Mouse (Mus musculus) heart, embryonic 15.5 days (tissue): ENCODE results near the gene Kirrel3. TPM values are rescaled to one million over a fixed set of nuclear protein-coding genes. Genes with fewer than 3 reads are reported as not detected.

ENCODE experiments used
- ATAC-seq: fragments of 200-750 bp; cut with Nextera tagmentation; replicated peaks from 2 replicates; pipeline ENCODE4 v1.8.0; 2017; ENCODE audit warnings: low read depth, moderate TSS enrichment; ENCODE audit not compliant: insufficient number of reproducible peaks, insufficient read depth, low FRiP score
- H3K27ac ChIP-seq: fragments of 300-500 bp; sonication (generic); 2 replicates; pipeline ENCODE4 v1.5.1; 2015; ENCODE audit warnings: mild to moderate bottlenecking, inconsistent platforms
- H3K27me3 ChIP-seq: fragments of 300-500 bp; sonication (generic); 2 replicates; pipeline ENCODE4 v1.6.1; 2015; ENCODE audit warnings: inconsistent platforms
- H3K36me3 ChIP-seq: fragments of 300-500 bp; sonication (generic); 2 replicates; pipeline ENCODE4 v1.6.1; 2015; ENCODE audit warnings: mild to moderate bottlenecking, inconsistent platforms
- H3K4me1 ChIP-seq: fragments of 300-500 bp; sonication (generic); replicated peaks from 2 replicates; pipeline ENCODE4 v1.6.1; 2015; ENCODE audit warnings: inconsistent platforms
- H3K4me2 ChIP-seq: fragments of 300-500 bp; sonication (generic); 2 replicates; pipeline ENCODE4 v1.6.1; 2015; ENCODE audit warnings: inconsistent platforms, mild to moderate bottlenecking, moderate library complexity
- H3K4me3 ChIP-seq: fragments of 300-500 bp; sonication (generic); 2 replicates; pipeline ENCODE4 v1.5.1; 2015; ENCODE audit warnings: mild to moderate bottlenecking, inconsistent platforms
- H3K9ac ChIP-seq: fragments of 300-500 bp; sonication (generic); 2 replicates; pipeline ENCODE4 v1.6.1; 2015; ENCODE audit warnings: mild to moderate bottlenecking, inconsistent platforms
- H3K9me3 ChIP-seq: fragments of 300-500 bp; sonication (generic); replicated peaks from 2 replicates; pipeline ENCODE4 v1.6.1; 2016; ENCODE audit warnings: inconsistent platforms
- WGBS: fragments of 180-500 bp; shearing (Covaris S2); methylation state at CpG from one replicate; pipeline ENCODE4 v1.1.7; 2015; ENCODE audit warnings: mixed read lengths; 5-methylcytosine and 5-hydroxymethylcytosine counted together
- polyA plus RNA-seq: library from polyadenylated mRNA; unstranded; fragments of >200 nt; fragmentation: Nextera tagmentation; extraction: Ambion mirVana; gene quantifications from 2 replicates; pipeline ENCODE4 v1.2.1, GENCODE M21; 2015

Kirrel3 gene
- polyA plus RNA-seq, 1 experiment from 2014 or later, result 1.2 TPM

GRCm38 (mm10) chr9:34603750-34604149 lies 118.1 kb downstream of the Kirrel3 start:
- H3K27me3 ChIP-seq, result no peaks in the 10 kb centered on the region
- ATAC-seq, result no peak
- H3K4me2 ChIP-seq, result no peak overlapping the region
- no peak overlapping the region for H3K4me3 ChIP-seq
- WGBS, result 71% methylated on average over 7 of the region's 7 CpGs
- H3K4me1 ChIP-seq, result no peaks in the 10 kb centered on the region
- no peak overlapping the region for H3K27ac ChIP-seq
- no peaks in the 10 kb centered on the region for H3K9me3 ChIP-seq
- no peak overlapping the region for H3K9ac ChIP-seq
- H3K36me3 ChIP-seq, result no peaks in the 10 kb centered on the region

DNA sequence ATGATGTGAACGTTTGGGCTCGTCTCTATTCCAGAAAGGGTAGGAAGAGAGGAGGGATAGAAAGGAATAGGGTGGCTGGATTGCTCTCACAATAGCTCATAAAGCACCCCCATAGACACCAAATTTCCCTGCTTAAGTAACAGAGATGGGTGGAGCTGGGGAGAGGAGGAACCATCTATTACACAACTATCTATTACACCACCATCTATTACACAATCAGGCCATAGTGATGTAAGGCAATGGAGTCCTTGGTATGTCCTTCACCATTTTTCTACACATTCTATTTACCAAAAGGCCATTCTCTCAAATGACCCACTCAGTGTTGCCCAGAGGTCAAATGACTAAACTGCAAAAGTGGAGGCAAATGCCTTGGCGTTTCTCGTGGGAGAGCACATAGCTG lies 119.2 kb downstream of the Kirrel3 start:
- Histone ChIP-seq H3K36me3 (no peaks in the 10 kb centered on the region), H3K27ac (no peak overlapping the region), H3K27me3 (no peaks in the 10 kb centered on the region), H3K4me3 (no peak overlapping the region), H3K9ac (no peak overlapping the region), H3K4me2 (no peak overlapping the region), H3K4me1 (no peaks in the 10 kb centered on the region), H3K9me3 (no peaks in the 10 kb centered on the region)
- ATAC-seq, result no peak
- WGBS, result 77% methylated on average over 4 of the region's 4 CpGs

- Histone ChIP-seq H3K9ac (no peak overlapping the region), H3K27me3 (no peaks in the 10 kb centered on the region), H3K27ac (no peak overlapping the region), H3K4me2 (no peak overlapping the region), H3K4me1 (no peaks in the 10 kb centered on the region), H3K4me3 (no peak overlapping the region), H3K36me3 (no peaks in the 10 kb centered on the region), H3K9me3 (no peaks in the 10 kb centered on the region)
- 73% methylated on average over 8 of the region's 8 CpGs for WGBS
- ATAC-seq, result no peak
These were observed 119.8 kb downstream of the Kirrel3 start for GRCm38 (mm10) chr9:34605486-34605885.

DNA sequence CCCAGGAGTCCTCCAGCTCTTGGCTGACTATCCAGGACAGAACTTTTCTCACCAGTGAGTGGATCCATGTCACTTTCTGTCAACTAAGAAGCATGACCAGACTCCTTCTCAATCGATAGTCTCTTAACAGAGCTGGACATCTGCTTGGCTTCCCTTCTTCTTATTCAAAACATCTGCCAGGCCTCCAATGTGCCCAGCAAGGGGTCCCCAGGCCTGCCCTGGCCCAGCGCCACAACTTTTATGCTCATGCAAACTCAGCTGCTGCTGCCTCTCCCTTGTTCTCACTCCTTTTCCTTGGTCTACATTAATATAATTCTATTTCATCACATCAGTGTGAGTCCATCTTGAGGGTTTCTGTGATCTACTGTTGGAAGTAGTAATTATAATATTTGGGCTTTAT lies 122.3 kb downstream of the Kirrel3 start:
- Histone ChIP-seq H3K9me3 (no peaks in the 10 kb centered on the region), H3K27ac (no peak overlapping the region), H3K4me2 (no peak overlapping the region), H3K4me3 (no peak overlapping the region), H3K36me3 (no peaks in the 10 kb centered on the region), H3K4me1 (no peaks in the 10 kb centered on the region), H3K9ac (no peak overlapping the region), H3K27me3 (no peaks in the 10 kb centered on the region)
- WGBS, result 75% methylated on average over 2 of the region's 2 CpGs
- no peak for ATAC-seq

GRCm38 (mm10) chr9:34612886-34613769 lies 127.4 kb downstream of the Kirrel3 start:
- Histone ChIP-seq H3K27me3 (no peaks in the 10 kb centered on the region), H3K4me3 (no peak overlapping the region), H3K9ac (no peak overlapping the region), H3K4me2 (no peak overlapping the region), H3K36me3 (no peaks in the 10 kb centered on the region), H3K4me1 (no peaks in the 10 kb centered on the region), H3K9me3 (no peaks in the 10 kb centered on the region), H3K27ac (no peak overlapping the region)
- no peak for ATAC-seq
- WGBS, result 85% methylated on average over 6 of the region's 6 CpGs

GRCm38 (mm10) chr9:34618099-34618498 lies 132.4 kb downstream of the Kirrel3 start:
- H3K4me3 ChIP-seq, result no peak overlapping the region

DNA sequence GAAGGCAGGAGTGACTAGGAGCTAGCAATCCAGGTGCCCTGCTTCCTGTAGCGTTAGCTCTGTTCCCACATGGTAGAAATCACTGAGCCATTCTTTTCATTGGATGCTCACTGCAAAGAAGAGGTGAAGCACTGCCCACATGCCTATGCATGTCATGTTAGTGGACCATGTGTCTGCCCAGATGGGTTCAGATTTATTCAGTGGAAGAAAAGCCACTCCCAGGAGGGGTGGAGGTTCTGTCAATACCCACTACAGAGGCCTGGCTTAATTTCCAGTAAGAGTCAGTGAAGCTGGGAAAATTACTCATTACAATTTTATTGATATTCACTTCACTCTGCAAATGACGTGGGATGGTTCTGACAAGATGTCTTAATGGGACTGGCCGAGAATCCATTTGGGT lies 134.2 kb downstream of the Kirrel3 start:
- no peak for ATAC-seq
- H3K4me2 ChIP-seq, result no peak overlapping the region
- H3K4me1 ChIP-seq, result no peaks in the 10 kb centered on the region
- no peaks in the 10 kb centered on the region for H3K36me3 ChIP-seq
- H3K27ac ChIP-seq, result no peak overlapping the region
- no peak overlapping the region for H3K4me3 ChIP-seq
- no peak overlapping the region for H3K9ac ChIP-seq
- 72% methylated on average over 3 of the region's 3 CpGs for WGBS
- H3K9me3 ChIP-seq, result no peaks in the 10 kb centered on the region
- H3K27me3 ChIP-seq, result no peaks in the 10 kb centered on the region

More at GRCm38 (mm10) chr9:34618099-34618498, 132.4 kb downstream of the Kirrel3 start:
- H3K27ac ChIP-seq, result no peak overlapping the region
- no peak overlapping the region for H3K4me2 ChIP-seq
- no peaks in the 10 kb centered on the region for H3K27me3 ChIP-seq
- H3K9ac ChIP-seq, result no peak overlapping the region
- 45% methylated on average over 6 of the region's 6 CpGs for WGBS
- ATAC-seq, result no peak
- H3K9me3 ChIP-seq, result no peaks in the 10 kb centered on the region
- H3K36me3 ChIP-seq, result no peaks in the 10 kb centered on the region
- no peaks in the 10 kb centered on the region for H3K4me1 ChIP-seq

DNA sequence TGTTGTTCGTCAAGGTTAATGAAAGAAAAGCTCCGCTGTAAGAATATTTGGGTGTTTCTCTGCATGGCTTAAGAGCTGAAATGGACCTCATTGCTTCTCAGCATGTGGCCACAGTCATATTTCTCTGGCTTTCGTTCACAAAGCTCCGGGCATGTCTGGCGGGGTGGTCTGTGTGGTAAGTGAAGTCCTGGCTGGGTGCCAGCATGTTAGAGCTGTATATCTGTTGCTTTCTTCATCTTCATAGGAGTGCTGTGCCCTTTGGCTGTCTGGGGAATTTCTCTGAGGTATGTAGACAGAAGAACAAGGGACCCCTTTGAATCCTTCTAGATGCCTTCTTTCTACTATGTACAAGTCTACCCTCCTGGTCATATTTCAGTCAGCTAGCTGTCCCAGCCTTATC lies 137.8 kb downstream of the Kirrel3 start:
- Histone ChIP-seq H3K4me2 (no peak overlapping the region), H3K4me1 (no peaks in the 10 kb centered on the region), H3K27ac (no peak overlapping the region), H3K4me3 (no peak overlapping the region), H3K27me3 (no peaks in the 10 kb centered on the region), H3K9me3 (no peaks in the 10 kb centered on the region), H3K9ac (no peak overlapping the region), H3K36me3 (no peaks in the 10 kb centered on the region)
- WGBS, result 59% methylated on average over 5 of the region's 5 CpGs
- no peak for ATAC-seq

DNA sequence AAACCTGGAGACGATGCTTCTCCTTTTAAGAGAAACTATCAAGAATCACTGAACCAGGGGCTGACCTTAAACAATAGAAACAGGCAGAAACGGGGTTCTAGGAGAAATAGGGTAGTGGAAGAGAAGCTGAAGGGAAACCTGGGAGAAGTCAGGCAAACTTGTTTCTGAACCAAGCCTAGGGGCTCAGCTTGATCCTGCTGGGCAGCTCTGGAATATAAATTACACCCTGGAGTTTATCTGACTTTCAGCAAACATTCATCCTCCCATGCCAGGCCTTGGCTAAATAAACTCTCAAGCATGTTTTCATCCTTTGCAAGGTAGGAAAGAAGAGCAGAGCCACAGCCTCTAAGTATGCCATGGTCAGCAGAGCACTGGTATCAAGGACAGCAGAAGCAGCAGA lies 138.3 kb downstream of the Kirrel3 start:
- Histone ChIP-seq H3K27me3 (no peaks in the 10 kb centered on the region), H3K9ac (no peak overlapping the region), H3K4me1 (no peaks in the 10 kb centered on the region), H3K27ac (no peak overlapping the region), H3K4me2 (no peak overlapping the region), H3K4me3 (no peak overlapping the region), H3K36me3 (no peaks in the 10 kb centered on the region), H3K9me3 (no peaks in the 10 kb centered on the region)
- no peak for ATAC-seq
- 45% methylated on average over 2 of the region's 2 CpGs for WGBS

GRCm38 (mm10) chr9:34628841-34629240 lies 143.1 kb downstream of the Kirrel3 start:
- Histone ChIP-seq H3K27ac (no peak overlapping the region), H3K4me3 (no peak overlapping the region), H3K9me3 (no peaks in the 10 kb centered on the region), H3K4me1 (no peaks in the 10 kb centered on the region), H3K36me3 (no peaks in the 10 kb centered on the region), H3K27me3 (no peaks in the 10 kb centered on the region), H3K4me2 (no peak overlapping the region), H3K9ac (no peak overlapping the region)
- 81% methylated on average over 3 of the region's 3 CpGs for WGBS
- no peak for ATAC-seq

DNA sequence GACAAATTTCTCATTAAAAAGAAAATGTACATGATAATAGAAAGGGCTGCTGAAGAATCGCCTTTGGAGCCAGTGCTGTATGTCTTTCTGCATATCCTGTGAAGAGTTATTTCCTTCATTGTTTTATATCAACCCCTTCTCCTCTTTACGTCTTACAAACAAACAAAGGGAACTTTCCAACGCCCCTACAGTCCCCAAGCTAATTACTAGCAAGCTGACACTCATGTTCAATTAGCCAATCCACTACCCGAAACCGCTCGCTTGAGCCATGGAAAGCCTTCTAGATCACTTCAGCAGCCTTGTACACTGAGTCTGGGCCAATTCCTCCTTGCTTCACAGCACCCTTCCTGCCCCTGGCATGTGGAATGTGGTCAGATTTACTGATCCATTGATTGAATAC lies 150.0 kb downstream of the Kirrel3 start:
- no peaks in the 10 kb centered on the region for H3K4me1 ChIP-seq
- H3K27me3 ChIP-seq, result no peaks in the 10 kb centered on the region
- no peak overlapping the region for H3K4me2 ChIP-seq
- no peak overlapping the region for H3K9ac ChIP-seq
- no peak overlapping the region for H3K4me3 ChIP-seq
- WGBS, result 77% methylated on average over 6 of the region's 6 CpGs
- no peak for ATAC-seq
- 0 out of 2 replicates have a peak, but pooled peaks cover 3% of the 10 kb centered on the region for H3K9me3 ChIP-seq
- H3K27ac ChIP-seq, result no peak overlapping the region
- H3K36me3 ChIP-seq, result no peaks in the 10 kb centered on the region

GRCm38 (mm10) chr9:34643917-34644316 lies 158.2 kb downstream of the Kirrel3 start:
- Histone ChIP-seq H3K27ac (no peak overlapping the region), H3K4me1 (no peaks in the 10 kb centered on the region), H3K9ac (no peak overlapping the region), H3K27me3 (0 out of 2 replicates have a peak, but pooled peaks cover 3% of the 10 kb centered on the region), H3K4me2 (no peak overlapping the region), H3K4me3 (no peak overlapping the region), H3K9me3 (0 out of 2 replicates have a peak, but pooled peaks cover 3% of the 10 kb centered on the region), H3K36me3 (no peaks in the 10 kb centered on the region)
- 37% methylated on average over 3 of the region's 3 CpGs for WGBS
- no peak for ATAC-seq
